Mouse (Mus musculus): ENCODE measurements around the gene Nrp1. TPM values are rescaled to one million over a fixed set of nuclear protein-coding genes. Genes with fewer than 3 reads are reported as not detected.

Gene Nrp1
- polyA plus RNA-seq, 1 experiment from 2014 or later: 153 TPM

GRCm38 (mm10) chr8:128472871-128473270, 114.5 kb downstream of the Nrp1 start:
- no peak for ATAC-seq (ENCODE audit: low FRiP score, low TSS enrichment)
- 92% methylated on average over 2 of the region's 2 CpGs for WGBS
- peaks cover 52% of the 10 kb centered on the region for H3K36me3 ChIP-seq (ENCODE audit: insufficient read depth, low read length)

GRCm38 (mm10) chr8:128473456-128474239, 115.2 kb downstream of the Nrp1 start:
- Histone ChIP-seq H3K27me3 (ENCODE audit: insufficient read depth, low read length) (no peaks in the 10 kb centered on the region), H3K27ac (ENCODE audit: low read length) (no peak overlapping the region), H3K9me3 (ENCODE audit: low read length) (no peaks in the 10 kb centered on the region), H3K4me3 (ENCODE audit: low read length) (no peak overlapping the region), H3K9ac (replicated peaks; ENCODE audit: low read length) (no peak overlapping the region), H3K4me2 (replicated peaks; ENCODE audit: low read depth, low read length) (no peak overlapping the region), H3K4me1 (ENCODE audit: insufficient read depth, low read length) (no peaks in the 10 kb centered on the region), H3K36me3 (ENCODE audit: insufficient read depth, low read length) (peaks cover 49% of the 10 kb centered on the region)
- WGBS: 67% methylated on average over 5 of the region's 5 CpGs
- no peak for ATAC-seq (ENCODE audit: low FRiP score, low TSS enrichment)

More at GRCm38 (mm10) chr8:128472871-128473270, 114.5 kb downstream of the Nrp1 start:
- H3K27me3 ChIP-seq (ENCODE audit: insufficient read depth, low read length): no peaks in the 10 kb centered on the region
- H3K9ac ChIP-seq (replicated peaks; ENCODE audit: low read length): no peak overlapping the region
- H3K4me1 ChIP-seq (ENCODE audit: insufficient read depth, low read length): no peaks in the 10 kb centered on the region
- H3K4me2 ChIP-seq (replicated peaks; ENCODE audit: low read depth, low read length): no peak overlapping the region
- H3K27ac ChIP-seq (ENCODE audit: low read length): no peak overlapping the region
- H3K4me3 ChIP-seq (ENCODE audit: low read length): no peak overlapping the region
- H3K9me3 ChIP-seq (ENCODE audit: low read length): no peaks in the 10 kb centered on the region

GRCm38 (mm10) chr8:128474614-128475013, 116.2 kb downstream of the Nrp1 start:
- 63% methylated on average over 2 of the region's 2 CpGs for WGBS
- H3K36me3 ChIP-seq (ENCODE audit: insufficient read depth, low read length): peaks cover 41% of the 10 kb centered on the region
- no peaks in the 10 kb centered on the region for H3K27me3 ChIP-seq (ENCODE audit: insufficient read depth, low read length)
- no peaks in the 10 kb centered on the region for H3K9me3 ChIP-seq (ENCODE audit: low read length)
- 0 out of 2 replicates have a peak, but pooled peaks cover 4% of the 10 kb centered on the region for H3K4me1 ChIP-seq (ENCODE audit: insufficient read depth, low read length)
- no peak overlapping the region for H3K4me3 ChIP-seq (ENCODE audit: low read length)
- H3K4me2 ChIP-seq (replicated peaks; ENCODE audit: low read depth, low read length): no peak overlapping the region
- H3K9ac ChIP-seq (replicated peaks; ENCODE audit: low read length): no peak overlapping the region
- no peak overlapping the region for H3K27ac ChIP-seq (ENCODE audit: low read length)
- no peak for ATAC-seq (ENCODE audit: low FRiP score, low TSS enrichment)

- 48% methylated on average over 1 of the region's 1 CpGs for WGBS
- ATAC-seq (ENCODE audit: low FRiP score, low TSS enrichment): no peak
Observed at GRCm38 (mm10) chr8:128476206-128476605, 117.8 kb downstream of the Nrp1 start.

GRCm38 (mm10) chr8:128478017-128478416, 119.6 kb downstream of the Nrp1 start:
- WGBS: 60% methylated on average over 4 of the region's 4 CpGs
- H3K27ac ChIP-seq (ENCODE audit: low read length): peak overlapping the region; percentile 51; the same call in 1 of the 2 replicates
- H3K27me3 ChIP-seq (ENCODE audit: insufficient read depth, low read length): no peaks in the 10 kb centered on the region

More at GRCm38 (mm10) chr8:128476206-128476605, 117.8 kb downstream of the Nrp1 start:
- no peaks in the 10 kb centered on the region for H3K27me3 ChIP-seq (ENCODE audit: insufficient read depth, low read length)
- 0 out of 2 replicates have a peak, but pooled peaks cover 4% of the 10 kb centered on the region for H3K4me1 ChIP-seq (ENCODE audit: insufficient read depth, low read length)
- no peak overlapping the region for H3K4me2 ChIP-seq (replicated peaks; ENCODE audit: low read depth, low read length)
- H3K9me3 ChIP-seq (ENCODE audit: low read length): no peaks in the 10 kb centered on the region
- H3K36me3 ChIP-seq (ENCODE audit: insufficient read depth, low read length): peaks cover 33% of the 10 kb centered on the region
- H3K9ac ChIP-seq (replicated peaks; ENCODE audit: low read length): no peak overlapping the region
- no peak overlapping the region for H3K4me3 ChIP-seq (ENCODE audit: low read length)
- H3K27ac ChIP-seq (ENCODE audit: low read length): no peak overlapping the region

GRCm38 (mm10) chr8:128479309-128480013, 121.1 kb downstream of the Nrp1 start:
- 49% methylated on average over 5 of the region's 5 CpGs for WGBS
- peak; percentile 71; the same call in 1 of the 2 replicates for ATAC-seq (ENCODE audit: low FRiP score, low TSS enrichment)

More at GRCm38 (mm10) chr8:128478017-128478416, 119.6 kb downstream of the Nrp1 start:
- Histone ChIP-seq H3K4me1 (ENCODE audit: insufficient read depth, low read length) (0 out of 2 replicates have a peak, but pooled peaks cover 8% of the 10 kb centered on the region), H3K36me3 (ENCODE audit: insufficient read depth, low read length) (peaks cover 33% of the 10 kb centered on the region), H3K9me3 (ENCODE audit: low read length) (no peaks in the 10 kb centered on the region), H3K4me2 (replicated peaks; ENCODE audit: low read depth, low read length) (no peak overlapping the region), H3K4me3 (ENCODE audit: low read length) (no peak overlapping the region), H3K9ac (replicated peaks; ENCODE audit: low read length) (no peak overlapping the region)
- no peak for ATAC-seq (ENCODE audit: low FRiP score, low TSS enrichment)

GRCm38 (mm10) chr8:128480896-128481665, 122.7 kb downstream of the Nrp1 start:
- H3K4me3 ChIP-seq (ENCODE audit: low read length): no peak overlapping the region
- no peak for ATAC-seq (ENCODE audit: low FRiP score, low TSS enrichment)
- H3K27ac ChIP-seq (ENCODE audit: low read length): no peak overlapping the region
- H3K9me3 ChIP-seq (ENCODE audit: low read length): no peaks in the 10 kb centered on the region
- H3K4me1 ChIP-seq (ENCODE audit: insufficient read depth, low read length): peaks cover 27% of the 10 kb centered on the region
- peaks cover 23% of the 10 kb centered on the region for H3K36me3 ChIP-seq (ENCODE audit: insufficient read depth, low read length)
- no peaks in the 10 kb centered on the region for H3K27me3 ChIP-seq (ENCODE audit: insufficient read depth, low read length)
- no peak overlapping the region for H3K4me2 ChIP-seq (replicated peaks; ENCODE audit: low read depth, low read length)
- no peak overlapping the region for H3K9ac ChIP-seq (replicated peaks; ENCODE audit: low read length)
- 79% methylated on average over 8 of the region's 8 CpGs for WGBS

More at GRCm38 (mm10) chr8:128479309-128480013, 121.1 kb downstream of the Nrp1 start:
- no peaks in the 10 kb centered on the region for H3K9me3 ChIP-seq (ENCODE audit: low read length)
- peaks cover 26% of the 10 kb centered on the region for H3K36me3 ChIP-seq (ENCODE audit: insufficient read depth, low read length)
- H3K27ac ChIP-seq (ENCODE audit: low read length): peak overlapping the region; percentile 74
- H3K4me2 ChIP-seq (replicated peaks; ENCODE audit: low read depth, low read length): no peak overlapping the region
- no peaks in the 10 kb centered on the region for H3K27me3 ChIP-seq (ENCODE audit: insufficient read depth, low read length)
- no peak overlapping the region for H3K4me3 ChIP-seq (ENCODE audit: low read length)
- no peak overlapping the region for H3K9ac ChIP-seq (replicated peaks; ENCODE audit: low read length)
- H3K4me1 ChIP-seq (ENCODE audit: insufficient read depth, low read length): peaks cover 13% of the 10 kb centered on the region; the same call in 1 of the 2 replicates

GRCm38 (mm10) chr8:128483344-128483743, 124.9 kb downstream of the Nrp1 start:
- no peak overlapping the region for H3K4me3 ChIP-seq (ENCODE audit: low read length)
- H3K4me1 ChIP-seq (ENCODE audit: insufficient read depth, low read length): peaks cover 49% of the 10 kb centered on the region
- H3K4me2 ChIP-seq (replicated peaks; ENCODE audit: low read depth, low read length): no peak overlapping the region
- ATAC-seq (ENCODE audit: low FRiP score, low TSS enrichment): no peak
- H3K36me3 ChIP-seq (ENCODE audit: insufficient read depth, low read length): peaks cover 7% of the 10 kb centered on the region
- no peaks in the 10 kb centered on the region for H3K9me3 ChIP-seq (ENCODE audit: low read length)
- H3K27me3 ChIP-seq (ENCODE audit: insufficient read depth, low read length): no peaks in the 10 kb centered on the region
- no peak overlapping the region for H3K9ac ChIP-seq (replicated peaks; ENCODE audit: low read length)
- 75% methylated on average over 3 of the region's 3 CpGs for WGBS
- H3K27ac ChIP-seq (ENCODE audit: low read length): 0 out of 2 replicates have a peak overlapping the region, but pooled peaks have one; percentile 45

GRCm38 (mm10) chr8:128484720-128485124, 126.3 kb downstream of the Nrp1 start:
- no peak overlapping the region for H3K9ac ChIP-seq (replicated peaks; ENCODE audit: low read length)
- peaks cover 10% of the 10 kb centered on the region for H3K36me3 ChIP-seq (ENCODE audit: insufficient read depth, low read length)
- H3K27ac ChIP-seq (ENCODE audit: low read length): peak overlapping the region; percentile 65
- peaks cover 56% of the 10 kb centered on the region for H3K4me1 ChIP-seq (ENCODE audit: insufficient read depth, low read length)
- no peaks in the 10 kb centered on the region for H3K27me3 ChIP-seq (ENCODE audit: insufficient read depth, low read length)
- 74% methylated on average over 1 of the region's 1 CpGs for WGBS
- no peak overlapping the region for H3K4me3 ChIP-seq (ENCODE audit: low read length)
- H3K9me3 ChIP-seq (ENCODE audit: low read length): no peaks in the 10 kb centered on the region
- no peak overlapping the region for H3K4me2 ChIP-seq (replicated peaks; ENCODE audit: low read depth, low read length)
- ATAC-seq (ENCODE audit: low FRiP score, low TSS enrichment): 0 out of 2 replicates have a peak, but pooled peaks have one; percentile 13

All from kidney, embryonic 16.5 days (tissue).